Mouse (Mus musculus) cerebellum, adult 2 months (tissue): ENCODE measurements at regions not wholly inside any gene's neighbourhood (a gene's known extent, or its start where the extent isn't known, plus 50 kb on each side); places are given as distances from the start of the nearest gene placed in this dataset.

Source experiments
- CTCF ChIP-seq: fragments of 200-500 bp; IDR thresholded peaks from 2 replicates; pipeline ENCODE4 v1.5.1; 2011; ENCODE audit warnings: low read depth, mild to moderate bottlenecking, control low read depth, low read length, moderate library complexity, borderline replicate concordance; ENCODE audit not compliant: insufficient read depth
- POLR2A ChIP-seq: fragments of 200-500 bp; IDR thresholded peaks from 2 replicates; pipeline ENCODE4 v1.6.1; 2011; ENCODE audit warnings: low read length, control low read depth, borderline replicate concordance; ENCODE audit not compliant: insufficient read depth

DNA sequence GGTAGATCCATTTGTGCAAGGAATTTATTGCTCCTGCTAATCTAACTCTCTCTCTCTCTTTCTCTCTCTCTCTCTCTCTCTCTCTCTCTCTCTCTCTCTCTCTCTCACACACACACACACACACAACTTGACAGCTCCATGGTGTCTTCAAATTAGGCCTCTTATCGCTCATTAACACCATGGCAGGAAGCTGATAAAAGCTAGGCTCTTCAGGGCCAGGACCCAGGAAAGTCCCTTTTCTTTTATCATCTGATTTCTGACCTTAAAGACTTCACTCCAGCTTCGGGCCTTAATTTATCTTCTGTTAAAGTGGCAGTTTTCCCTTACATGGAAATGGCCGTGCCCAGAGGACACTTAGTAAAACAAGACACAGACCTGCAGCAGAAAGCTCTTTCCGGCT is 178.4 kb upstream of the Bmp2 start:
- TF ChIP-seq CTCF (no peak), POLR2A (no peak)
